Mouse (Mus musculus) heart, embryonic 14.5 days (tissue): ENCODE data around the gene Gm28551. TPM values are rescaled to one million over a fixed set of nuclear protein-coding genes. Genes with fewer than 3 reads are reported as not detected.
"Not testable (repeated sequence)": the region's sequence is repeated elsewhere in the genome, so short reads cannot be mapped to it uniquely, and the experiment has no call there.

Experiments used
- ATAC-seq: fragments of 200-750 bp; cut with Nextera tagmentation; 2 replicates; pipeline ENCODE4 v1.8.0; 2017; ENCODE audit warnings: low read depth, moderate TSS enrichment; ENCODE audit not compliant: insufficient number of reproducible peaks, insufficient read depth, low FRiP score
- H3K27ac ChIP-seq, 2 experiments: fragments of 200-500 bp in 1 of 2; fragments of 300-500 bp in 1 of 2; sonication (generic) in 1 of 2; replicated peaks in 1 of 2; 2 replicates each; pipeline ENCODE4 v1.5.1; 2012 to 2014; ENCODE audit warnings: low read depth in 2 of 2, low read length in 2 of 2, control low read depth in 1 of 2, mild to moderate bottlenecking in 1 of 2, mixed read lengths in 1 of 2; ENCODE audit not compliant: control insufficient read depth in 1 of 2, insufficient read depth in 1 of 2
- H3K27me3 ChIP-seq: fragments of 300-500 bp; sonication (generic); 2 replicates; pipeline ENCODE4 v1.6.1; 2014; ENCODE audit warnings: mild to moderate bottlenecking, low read length, control low read depth; ENCODE audit not compliant: control insufficient read depth, insufficient read depth
- H3K36me3 ChIP-seq: fragments of 300-500 bp; sonication (generic); 2 replicates; pipeline ENCODE4 v1.6.1; 2014; ENCODE audit warnings: mild to moderate bottlenecking, control low read depth, low read length, mixed read lengths; ENCODE audit not compliant: control insufficient read depth, insufficient read depth
- H3K4me1 ChIP-seq, 2 experiments: fragments of 200-500 bp in 1 of 2; fragments of 300-500 bp in 1 of 2; sonication (generic) in 1 of 2; 2 replicates each; pipeline ENCODE4 v1.6.1; 2012 to 2014; ENCODE audit warnings: low read length in 2 of 2, control low read depth in 1 of 2, mixed read lengths in 1 of 2; ENCODE audit not compliant: control insufficient read depth in 2 of 2, insufficient read depth in 2 of 2
- H3K4me2 ChIP-seq: fragments of 300-500 bp; sonication (generic); 2 replicates; pipeline ENCODE4 v1.6.1; 2014; ENCODE audit warnings: mild to moderate bottlenecking, low read length
- H3K4me3 ChIP-seq, 2 experiments: fragments of 200-500 bp in 1 of 2; fragments of 300-500 bp in 1 of 2; sonication (generic) in 1 of 2; 2 replicates each; pipeline ENCODE4 v1.5.1; 2012 to 2014; ENCODE audit warnings: low read length in 2 of 2, mild to moderate bottlenecking in 2 of 2, control low read depth in 1 of 2, low read depth in 1 of 2, moderate library complexity in 1 of 2; ENCODE audit not compliant: control insufficient read depth in 1 of 2, insufficient read depth in 1 of 2
- H3K9ac ChIP-seq: fragments of 300-500 bp; sonication (generic); 2 replicates; pipeline ENCODE4 v1.6.1; 2014; ENCODE audit warnings: mild to moderate bottlenecking, low read length
- H3K9me3 ChIP-seq: fragments of 300-500 bp; sonication (generic); 2 replicates; pipeline ENCODE4 v1.6.1; 2016; ENCODE audit warnings: low read length, control low read depth; ENCODE audit not compliant: control insufficient read depth
- WGBS: fragments of 180-500 bp; shearing (Covaris S2); extraction: QIAGEN DNeasy Blood & Tissue Kit; methylation state at CpG from one replicate; pipeline ENCODE4 v1.1.7; 2014; 5-methylcytosine and 5-hydroxymethylcytosine counted together
- polyA plus RNA-seq: library from polyadenylated mRNA; unstranded; fragments of >200 nt; fragmentation: Nextera tagmentation; extraction: Ambion mirVana; gene quantifications from 2 replicates; pipeline ENCODE4 v1.2.1, GENCODE M21; 2014

The Gm28551 gene
- 0.20 and 0.49 TPM in 2 replicates for polyA plus RNA-seq

DNA sequence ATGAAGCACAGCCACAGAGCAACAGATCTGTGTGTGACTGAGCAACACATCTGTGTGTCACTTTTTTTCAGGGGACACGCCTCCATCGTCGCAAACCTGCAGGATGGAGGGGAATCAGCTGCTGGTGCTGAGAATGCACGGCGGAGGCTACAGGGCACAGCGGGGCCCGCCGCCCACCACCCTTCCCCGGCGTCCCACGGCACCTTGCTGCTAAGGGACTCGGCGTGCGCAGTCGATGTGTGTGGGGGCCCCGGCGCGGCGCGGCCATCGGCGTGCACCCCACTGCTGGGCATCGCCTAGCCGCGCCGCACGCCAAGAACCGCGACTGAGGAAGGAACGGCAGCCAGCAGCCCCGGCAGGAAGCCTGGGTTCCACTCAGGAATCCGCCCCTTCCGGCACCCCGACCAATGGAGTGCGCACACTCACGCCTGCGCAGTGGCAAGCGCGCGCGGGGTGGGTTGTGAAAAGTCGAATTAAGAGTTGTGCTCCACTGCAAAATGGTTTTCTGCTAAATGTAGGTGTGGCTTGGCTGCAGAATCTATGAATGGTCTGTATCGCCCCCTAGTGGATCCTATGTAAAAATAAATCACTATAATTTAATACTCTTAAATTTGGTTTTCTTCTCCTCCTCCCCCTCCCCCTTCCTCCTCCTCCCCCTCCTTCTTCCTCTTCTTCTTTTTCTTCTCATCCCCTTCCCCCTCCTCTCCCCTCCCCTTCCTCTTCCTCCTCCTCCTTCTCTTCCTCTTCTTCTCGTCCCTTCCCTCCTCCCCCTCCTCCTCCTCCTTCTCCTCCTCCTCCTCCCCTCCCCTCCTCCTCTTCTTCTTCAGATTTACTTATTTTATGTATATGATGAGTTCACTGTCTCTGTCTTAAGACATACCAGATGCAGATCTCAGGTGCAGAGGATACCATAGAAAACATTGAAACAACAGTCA lies at the start of gene Gm28551, which contains the start of the genes Asdurf and Asnsd1:
Gm28551 (minus strand) TSS at position 341 of the 935 bp plus-strand sequence.
Asdurf (minus strand) TSS at position 293 of the 935 bp plus-strand sequence.
Asnsd1 (minus strand) TSS at position 426 of the 935 bp plus-strand sequence.
- peak; percentile 98 for ATAC-seq

GRCm38 (mm10) chr1:53393936-53394760 lies 41.7 kb upstream of the Gm28551 start:
- ATAC-seq, H3K9me3 ChIP-seq, H3K27me3 ChIP-seq, H3K36me3 ChIP-seq, H3K27ac ChIP-seq, H3K9ac ChIP-seq, H3K4me1 ChIP-seq: not testable (repeated sequence)
- Histone ChIP-seq H3K4me2 (peak overlapping the region; percentile 62), H3K4me3 (peak overlapping the region; percentile 25 to 34)
- 18% methylated on average over 21 of the region's 21 CpGs for WGBS

More for the DNA sequence above, at the start of gene Gm28551, which contains the start of the genes Asdurf and Asnsd1:
- Histone ChIP-seq H3K9me3 (no peaks in the 10 kb centered on the region), H3K27me3 (no peaks in the 10 kb centered on the region), H3K27ac (peak within 1 kb of the TSS; percentile 76 to 78), H3K4me3 (peak within 1 kb of the TSS; percentile 86 to 88), H3K4me1 (peaks cover 0 to 6% of the 10 kb centered on the region in 2 experiments; a peak in 2 of 4 replicates), H3K9ac (peak within 1 kb of the TSS; percentile 93), H3K36me3 (peaks cover 23% of the 10 kb centered on the region), H3K4me2 (peak within 1 kb of the TSS; percentile 71)
- under 1% methylated on average over 43 of the region's 44 CpGs for WGBS

- no peaks in the 10 kb centered on the region for H3K36me3 ChIP-seq
- no peak overlapping the region for H3K4me3 ChIP-seq
- H3K9ac ChIP-seq, result no peak overlapping the region
- 92% methylated on average over 10 of the region's 14 CpGs for WGBS
- H3K27ac ChIP-seq, result no peak overlapping the region
- no peak overlapping the region for H3K4me2 ChIP-seq
- H3K27me3 ChIP-seq, result no peaks in the 10 kb centered on the region
- 0 out of 4 replicates have a peak, but pooled peaks cover 0 to under 1% of the 10 kb centered on the region in 2 experiments for H3K4me1 ChIP-seq
- ATAC-seq, result no peak
- H3K9me3 ChIP-seq, result 0 out of 2 replicates have a peak, but pooled peaks cover 3% of the 10 kb centered on the region
These were observed 36.3 kb upstream of the Gm28551 start for GRCm38 (mm10) chr1:53388762-53389161.

DNA sequence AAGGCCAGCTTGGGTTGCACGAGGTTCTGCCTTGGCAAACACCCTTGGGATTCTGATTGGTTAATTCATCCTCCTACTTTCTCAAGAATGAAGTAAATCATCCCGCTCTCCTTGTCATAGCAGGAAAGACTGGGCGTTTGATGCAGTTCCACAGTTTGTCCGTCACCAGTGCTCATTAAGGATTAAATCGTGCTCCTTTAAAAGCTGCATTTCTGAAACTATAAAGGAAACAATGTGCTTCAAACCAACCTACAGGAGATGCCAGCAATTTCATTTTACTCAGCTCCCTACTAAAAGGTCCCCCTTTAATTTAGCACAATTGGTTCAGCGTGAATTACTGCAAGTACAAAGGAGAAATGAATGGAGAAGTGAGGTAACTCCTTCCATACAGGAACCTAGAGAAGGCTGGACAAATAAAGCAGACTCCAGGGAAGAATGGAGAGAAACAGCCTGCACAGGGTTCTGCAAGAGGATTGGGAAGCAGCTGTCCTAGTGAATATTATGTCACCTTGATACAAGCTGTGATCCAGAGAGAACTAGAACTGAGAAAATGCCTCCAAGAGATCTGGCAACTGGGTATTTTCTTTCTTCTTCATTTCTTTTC lies 31.7 kb upstream of the Gm28551 start:
- Histone ChIP-seq H3K9ac (no peak overlapping the region), H3K27me3 (no peaks in the 10 kb centered on the region)
- ATAC-seq, result no peak

GRCm38 (mm10) chr1:53377731-53378130 lies 25.3 kb upstream of the Gm28551 start:
- no peak overlapping the region for H3K4me2 ChIP-seq
- H3K4me1 ChIP-seq, result no peaks in the 10 kb centered on the region
- no peak overlapping the region for H3K9ac ChIP-seq
- 82% methylated on average over 3 of the region's 3 CpGs for WGBS
- no peaks in the 10 kb centered on the region for H3K9me3 ChIP-seq
- no peak overlapping the region for H3K4me3 ChIP-seq
- H3K36me3 ChIP-seq, result no peaks in the 10 kb centered on the region
- no peak for ATAC-seq
- no peak overlapping the region for H3K27ac ChIP-seq
- H3K27me3 ChIP-seq, result no peaks in the 10 kb centered on the region

More for the DNA sequence above, 31.7 kb upstream of the Gm28551 start:
- 84% methylated on average over 6 of the region's 6 CpGs for WGBS
- H3K4me2 ChIP-seq, result no peak overlapping the region
- no peak overlapping the region for H3K4me3 ChIP-seq
- H3K27ac ChIP-seq, result no peak overlapping the region
- no peaks in the 10 kb centered on the region for H3K9me3 ChIP-seq
- H3K4me1 ChIP-seq, result no peaks in the 10 kb centered on the region
- no peaks in the 10 kb centered on the region for H3K36me3 ChIP-seq

- not testable (repeated sequence) for H3K4me2 ChIP-seq, H3K36me3 ChIP-seq, H3K27ac ChIP-seq, H3K9ac ChIP-seq, H3K9me3 ChIP-seq, H3K4me1 ChIP-seq, ATAC-seq, H3K27me3 ChIP-seq, H3K4me3 ChIP-seq
- 89% methylated on average over 2 of the region's 2 CpGs for WGBS
These were observed 23.5 kb upstream of the Gm28551 start for GRCm38 (mm10) chr1:53375965-53376364.

GRCm38 (mm10) chr1:53358988-53359387 lies 6.5 kb upstream of the Gm28551 start:
- Histone ChIP-seq H3K27ac (no peak overlapping the region), H3K9me3 (no peaks in the 10 kb centered on the region), H3K4me1 (no peaks in the 10 kb centered on the region), H3K9ac (no peak overlapping the region), H3K4me2 (no peak overlapping the region), H3K36me3 (no peaks in the 10 kb centered on the region), H3K4me3 (no peak overlapping the region), H3K27me3 (no peaks in the 10 kb centered on the region)
- no peak for ATAC-seq
